Mouse (Mus musculus): Measurements from ENCODE around the gene Evx1. TPM values are rescaled to one million over a fixed set of nuclear protein-coding genes. Genes with fewer than 3 reads are reported as not detected.

Evx1 gene
- not detected in 2 replicates for total RNA-seq (2015; ENCODE audit: low replicate concordance)
- total RNA-seq (2017; ENCODE audit: low replicate concordance), result not detected in 2 replicates

- ATAC-seq (replicated peaks; ENCODE audit: low FRiP score, poor library complexity, severe bottlenecking), result no peak
Measured at GRCm38 (mm10) chr6:52313391-52314303, at the start of gene Evx1. TSS of gene Evx1 (plus strand) at chr6:52313498.

- no peak for ATAC-seq (replicated peaks; ENCODE audit: low FRiP score, poor library complexity, severe bottlenecking)
Measured at GRCm38 (mm10) chr6:52264106-52264790, 49.0 kb upstream of the Evx1 start.

- ATAC-seq (replicated peaks; ENCODE audit: low FRiP score, poor library complexity, severe bottlenecking), result no peak
Measured at GRCm38 (mm10) chr6:52265306-52265912, 47.9 kb upstream of the Evx1 start.

GRCm38 (mm10) chr6:52265913-52266665 lies 47.2 kb upstream of the Evx1 start:
- no peak for ATAC-seq (replicated peaks; ENCODE audit: low FRiP score, poor library complexity, severe bottlenecking)

- no peak for ATAC-seq (replicated peaks; ENCODE audit: low FRiP score, poor library complexity, severe bottlenecking)
Measured at GRCm38 (mm10) chr6:52266666-52266985, 46.7 kb upstream of the Evx1 start.

GRCm38 (mm10) chr6:52267221-52267620 lies 46.1 kb upstream of the Evx1 start:
- no peak for ATAC-seq (replicated peaks; ENCODE audit: low FRiP score, poor library complexity, severe bottlenecking)

- no peak for ATAC-seq (replicated peaks; ENCODE audit: low FRiP score, poor library complexity, severe bottlenecking)
Measured at GRCm38 (mm10) chr6:52267691-52268090, 45.6 kb upstream of the Evx1 start.

- no peak for ATAC-seq (replicated peaks; ENCODE audit: low FRiP score, poor library complexity, severe bottlenecking)
Measured at GRCm38 (mm10) chr6:52268341-52268740, 45.0 kb upstream of the Evx1 start.

- ATAC-seq (replicated peaks; ENCODE audit: low FRiP score, poor library complexity, severe bottlenecking), result no peak
Measured at GRCm38 (mm10) chr6:52268756-52269155, 44.5 kb upstream of the Evx1 start.

GRCm38 (mm10) chr6:52270494-52271480 lies 42.5 kb upstream of the Evx1 start:
- ATAC-seq (replicated peaks; ENCODE audit: low FRiP score, poor library complexity, severe bottlenecking), result no peak

- ATAC-seq (replicated peaks; ENCODE audit: low FRiP score, poor library complexity, severe bottlenecking), result no peak
Measured at GRCm38 (mm10) chr6:52272766-52273655, 40.3 kb upstream of the Evx1 start.

GRCm38 (mm10) chr6:52273656-52274280 lies 39.5 kb upstream of the Evx1 start:
- ATAC-seq (replicated peaks; ENCODE audit: low FRiP score, poor library complexity, severe bottlenecking), result no peak

- ATAC-seq (replicated peaks; ENCODE audit: low FRiP score, poor library complexity, severe bottlenecking), result no peak
Measured at GRCm38 (mm10) chr6:52274576-52274975, 38.7 kb upstream of the Evx1 start.

GRCm38 (mm10) chr6:52275563-52276280 lies 37.6 kb upstream of the Evx1 start:
- no peak for ATAC-seq (replicated peaks; ENCODE audit: low FRiP score, poor library complexity, severe bottlenecking)

- ATAC-seq (replicated peaks; ENCODE audit: low FRiP score, poor library complexity, severe bottlenecking), result no peak
Measured at GRCm38 (mm10) chr6:52276382-52276781, 36.9 kb upstream of the Evx1 start.

- no peak for ATAC-seq (replicated peaks; ENCODE audit: low FRiP score, poor library complexity, severe bottlenecking)
Measured at GRCm38 (mm10) chr6:52276920-52277319, 36.4 kb upstream of the Evx1 start.

GRCm38 (mm10) chr6:52281084-52281483 lies 32.2 kb upstream of the Evx1 start:
- no peak for ATAC-seq (replicated peaks; ENCODE audit: low FRiP score, poor library complexity, severe bottlenecking)

Data from erythroblast, adult 5-6 weeks (primary cell).